Mouse (Mus musculus): Measurements from ENCODE around the gene Rnd1. TPM values are rescaled to one million over a fixed set of nuclear protein-coding genes. Genes with fewer than 3 reads are reported as not detected.

The Rnd1 gene
- total RNA-seq, 2 experiments from 2014 or later = 1.1 to 3.3 TPM

DNA sequence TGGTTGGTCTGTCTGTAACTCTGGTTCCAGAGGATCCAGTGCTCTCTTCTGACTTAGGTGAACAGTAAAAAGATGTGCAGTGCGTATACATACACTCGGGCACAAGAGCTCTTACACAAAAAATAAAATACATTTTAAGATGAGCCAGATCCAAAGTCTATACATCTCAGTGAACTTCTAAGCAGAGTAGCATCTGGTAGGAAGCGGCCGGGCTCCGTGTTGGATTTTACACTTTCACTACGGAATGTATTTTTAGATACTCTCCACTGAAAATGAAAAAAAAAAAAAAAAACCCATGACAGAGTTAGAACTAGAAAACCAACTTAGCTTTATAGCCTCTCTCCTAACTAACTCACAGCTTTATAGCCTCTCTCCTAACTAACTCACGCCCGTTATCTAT is 3.4 kb upstream of the Rnd1 start:
- no peak for ATAC-seq (replicated peaks; ENCODE audit: poor library complexity)

DNA sequence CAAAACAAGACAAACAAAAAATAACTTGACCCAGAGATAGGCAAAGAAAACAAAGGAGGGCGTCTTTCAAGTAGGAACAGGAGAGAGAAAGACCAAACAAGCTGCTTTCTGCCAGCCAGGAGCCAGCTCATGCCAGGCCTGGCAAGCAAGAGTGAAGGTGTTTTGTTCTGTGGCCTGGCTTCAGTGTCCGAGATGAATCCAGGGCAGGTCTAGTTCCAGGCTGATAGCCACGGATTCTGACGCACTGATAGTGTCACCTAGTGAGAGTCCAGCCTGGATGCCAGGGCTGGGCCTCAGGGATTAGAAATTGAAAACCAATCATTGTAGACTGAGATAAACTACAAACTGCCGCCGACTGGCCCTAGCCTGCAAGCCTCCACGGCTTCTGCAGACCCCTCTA is 716 bp upstream of the Rnd1 start:
- ATAC-seq (replicated peaks; ENCODE audit: poor library complexity) = no peak

DNA sequence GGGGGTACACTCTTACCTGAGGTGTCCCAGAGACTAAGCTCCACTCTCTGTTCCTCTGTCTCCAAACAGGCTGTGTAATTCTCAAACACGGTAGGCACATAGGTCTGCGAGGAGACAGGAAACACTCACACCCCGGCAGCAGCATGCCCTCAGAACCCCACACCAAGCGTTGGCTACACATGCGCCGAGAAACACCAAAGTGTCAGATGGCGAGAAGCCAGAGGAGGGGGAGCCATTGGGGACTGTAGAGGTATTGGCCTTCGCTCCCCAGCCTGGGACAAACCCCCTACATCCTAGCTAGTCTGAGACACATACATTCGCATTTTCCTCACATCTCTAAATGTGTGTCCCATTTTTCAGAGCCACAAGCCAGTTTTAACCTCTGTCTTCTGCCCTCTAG is 790 bp downstream of the Rnd1 start:
- no peak for ATAC-seq (replicated peaks; ENCODE audit: poor library complexity)

DNA sequence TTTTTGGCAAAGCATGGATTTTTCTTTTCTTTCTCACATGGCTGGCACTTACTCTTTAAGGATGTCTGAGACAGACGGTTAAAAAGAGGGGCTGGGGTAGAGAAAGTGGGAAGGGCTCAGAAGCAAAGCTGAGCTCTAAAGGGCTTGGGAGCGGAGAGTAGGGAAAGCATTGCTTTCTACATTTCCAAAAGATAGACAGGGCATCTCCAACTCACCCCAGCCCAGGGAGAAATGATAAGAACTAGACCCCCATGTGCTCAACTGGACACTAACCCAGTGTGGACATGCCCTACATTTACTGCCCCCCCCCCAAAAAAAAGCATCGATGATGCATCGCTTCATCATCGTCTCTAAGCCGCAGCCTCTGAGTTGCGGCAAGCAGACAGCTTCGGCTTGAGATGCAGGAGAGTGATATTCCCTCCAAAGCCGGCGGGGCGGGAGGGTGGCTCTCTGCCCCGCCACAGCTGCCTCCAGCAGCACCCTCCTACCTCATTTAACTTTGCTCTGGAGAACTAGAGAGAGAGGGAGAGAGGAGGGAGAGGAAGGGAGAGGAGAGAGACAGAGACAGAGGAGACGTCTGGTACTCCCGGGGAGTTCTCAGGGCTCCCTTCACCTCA is 1.5 kb downstream of the Rnd1 start:
- ATAC-seq (replicated peaks; ENCODE audit: poor library complexity) = no peak

GRCm38 (mm10) chr15:98674994-98675545 is 2.2 kb downstream of the Rnd1 start:
- ATAC-seq (replicated peaks; ENCODE audit: poor library complexity) = no peak

- no peak for ATAC-seq (replicated peaks; ENCODE audit: poor library complexity)
Observed at GRCm38 (mm10) chr15:98674284-98674993, 2.8 kb downstream of the Rnd1 start.

GRCm38 (mm10) chr15:98673732-98674131 is 3.5 kb downstream of the Rnd1 start:
- no peak for ATAC-seq (replicated peaks; ENCODE audit: poor library complexity)

DNA sequence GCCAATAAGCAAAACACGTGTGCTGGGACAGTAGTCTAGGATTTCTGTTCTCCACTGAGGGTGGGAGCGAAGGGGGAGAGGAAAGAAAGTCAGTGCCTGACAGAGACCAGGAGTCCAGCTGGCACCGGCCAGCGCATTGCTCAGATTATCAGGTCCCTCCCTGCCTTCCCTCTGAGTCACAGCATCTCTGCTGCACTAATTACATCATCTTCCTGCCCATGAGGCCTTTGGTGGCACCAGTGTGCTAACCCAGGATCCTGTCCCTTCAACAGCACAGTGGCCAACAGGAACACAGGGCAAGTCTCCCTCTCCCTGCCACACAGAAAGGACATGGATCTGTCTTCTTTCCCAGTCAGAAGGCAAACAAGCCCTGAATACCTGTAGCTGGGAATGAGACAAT is 4.7 kb downstream of the Rnd1 start:
- peak; percentile 34 for ATAC-seq (replicated peaks; ENCODE audit: poor library complexity)

GRCm38 (mm10) chr15:98664042-98664907 is 13.0 kb downstream of the Rnd1 start:
- ATAC-seq (replicated peaks; ENCODE audit: poor library complexity) = 0 out of 2 replicates have a peak, but pooled peaks have one; percentile 27

GRCm38 (mm10) chr15:98662567-98663545 is 14.4 kb downstream of the Rnd1 start, which contains the start of gene Ddx23:
Ddx23 (minus strand) TSS chr15:98662894.
- ATAC-seq (replicated peaks; ENCODE audit: poor library complexity) = peak; percentile 96

GRCm38 (mm10) chr15:98662198-98662566 is 15.1 kb downstream of the Rnd1 start:
- peak; percentile 47 for ATAC-seq (replicated peaks; ENCODE audit: poor library complexity)

DNA sequence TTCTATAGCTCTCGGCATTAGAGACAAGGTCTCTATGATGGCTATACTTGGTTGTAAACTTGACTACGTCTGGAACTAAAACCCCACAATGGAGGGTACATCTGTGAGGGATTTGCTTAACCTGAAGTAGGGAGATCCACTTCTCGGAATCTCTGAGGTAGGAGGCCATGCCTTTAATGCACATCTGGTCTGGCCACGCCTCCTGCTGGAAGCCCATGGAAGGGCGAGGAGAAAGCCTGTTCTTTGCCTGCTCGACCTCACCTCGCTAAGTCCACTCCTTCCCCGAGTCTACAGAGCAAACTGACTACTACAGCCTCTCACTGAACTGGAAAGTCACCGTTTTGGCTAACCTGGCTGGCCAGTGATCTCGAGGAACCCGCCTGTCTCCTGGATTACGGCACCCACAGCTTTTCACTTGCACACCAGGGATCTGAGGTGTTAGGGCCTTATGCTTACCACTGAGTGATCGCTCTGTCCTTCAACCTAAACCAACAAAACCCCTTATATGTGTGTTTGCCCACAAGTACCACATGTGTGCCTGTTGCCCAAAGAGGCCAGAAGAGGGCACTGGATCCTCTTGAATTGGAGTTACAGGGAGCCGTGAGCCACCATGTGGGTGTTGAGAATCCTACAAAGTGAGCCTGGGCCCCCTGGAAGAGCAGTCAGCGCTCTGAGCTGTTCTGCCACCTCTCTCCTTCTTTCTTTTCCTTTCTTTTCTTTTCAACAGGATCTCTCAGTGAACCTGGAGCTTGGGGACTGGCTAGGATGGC is 20.1 kb downstream of the Rnd1 start:
- ATAC-seq (replicated peaks; ENCODE audit: poor library complexity) = peak; percentile 37; the same call in 1 of the 2 replicates

- ATAC-seq (replicated peaks; ENCODE audit: poor library complexity) = no peak
Observed at GRCm38 (mm10) chr15:98652174-98652573, 25.1 kb downstream of the Rnd1 start.

DNA sequence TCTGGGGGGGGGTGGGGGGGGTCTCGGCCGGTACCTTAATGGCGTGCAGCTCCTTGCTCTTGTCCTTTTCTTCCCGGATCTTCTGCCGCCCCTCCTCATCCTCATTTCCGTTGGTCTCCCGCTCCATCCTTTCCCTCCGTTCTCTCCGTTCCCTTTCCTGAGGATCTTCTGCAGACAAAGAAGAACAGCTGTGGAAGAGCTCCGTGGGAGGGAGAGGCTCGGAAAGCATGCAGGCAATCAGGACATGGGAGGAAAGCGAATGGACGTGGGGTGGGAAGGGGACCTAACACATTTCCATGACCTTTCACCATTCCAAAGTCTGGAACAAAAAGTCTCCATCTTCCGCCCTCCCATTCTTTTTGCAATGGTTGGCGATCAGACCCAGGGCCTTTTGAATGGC is 25.8 kb downstream of the Rnd1 start:
- ATAC-seq (replicated peaks; ENCODE audit: poor library complexity) = no peak

- ATAC-seq (replicated peaks; ENCODE audit: poor library complexity) = no peak
Observed at GRCm38 (mm10) chr15:98648071-98648470, 29.2 kb downstream of the Rnd1 start.

- no peak for ATAC-seq (replicated peaks; ENCODE audit: poor library complexity)
Observed at GRCm38 (mm10) chr15:98647308-98647707, 30.0 kb downstream of the Rnd1 start.

DNA sequence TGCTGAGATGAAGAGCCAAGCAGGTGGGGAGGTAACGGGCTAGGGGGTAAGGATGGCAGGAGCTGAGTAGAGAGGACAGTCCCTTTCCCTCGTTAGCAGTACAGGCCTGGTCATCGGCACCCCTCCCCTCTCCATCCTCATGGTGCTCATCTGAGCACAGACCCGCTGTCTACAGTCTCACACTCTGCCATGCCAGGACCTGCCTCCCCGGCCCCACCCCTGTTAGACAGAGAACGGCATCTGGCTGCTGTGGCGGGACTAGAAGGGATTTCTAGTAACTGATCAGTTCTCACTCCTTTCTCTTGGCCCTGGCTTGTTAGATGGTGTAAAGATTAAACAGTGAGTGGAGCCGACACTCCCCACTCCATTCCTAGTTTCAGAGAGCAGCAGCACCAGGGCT is 30.5 kb downstream of the Rnd1 start:
- no peak for ATAC-seq (replicated peaks; ENCODE audit: poor library complexity)

- no peak for ATAC-seq (replicated peaks; ENCODE audit: poor library complexity)
Observed at GRCm38 (mm10) chr15:98645057-98646026, 31.9 kb downstream of the Rnd1 start.

Data from megakaryocyte progenitor cell, adult 5-6 weeks (primary cell).